Mouse (Mus musculus): ENCODE results near the gene Spem2. TPM values are rescaled to one million over a fixed set of nuclear protein-coding genes. Genes with fewer than 3 reads are reported as not detected.

Spem2 gene
- polyA plus RNA-seq, 1 experiment from 2014 or later: not detected

DNA sequence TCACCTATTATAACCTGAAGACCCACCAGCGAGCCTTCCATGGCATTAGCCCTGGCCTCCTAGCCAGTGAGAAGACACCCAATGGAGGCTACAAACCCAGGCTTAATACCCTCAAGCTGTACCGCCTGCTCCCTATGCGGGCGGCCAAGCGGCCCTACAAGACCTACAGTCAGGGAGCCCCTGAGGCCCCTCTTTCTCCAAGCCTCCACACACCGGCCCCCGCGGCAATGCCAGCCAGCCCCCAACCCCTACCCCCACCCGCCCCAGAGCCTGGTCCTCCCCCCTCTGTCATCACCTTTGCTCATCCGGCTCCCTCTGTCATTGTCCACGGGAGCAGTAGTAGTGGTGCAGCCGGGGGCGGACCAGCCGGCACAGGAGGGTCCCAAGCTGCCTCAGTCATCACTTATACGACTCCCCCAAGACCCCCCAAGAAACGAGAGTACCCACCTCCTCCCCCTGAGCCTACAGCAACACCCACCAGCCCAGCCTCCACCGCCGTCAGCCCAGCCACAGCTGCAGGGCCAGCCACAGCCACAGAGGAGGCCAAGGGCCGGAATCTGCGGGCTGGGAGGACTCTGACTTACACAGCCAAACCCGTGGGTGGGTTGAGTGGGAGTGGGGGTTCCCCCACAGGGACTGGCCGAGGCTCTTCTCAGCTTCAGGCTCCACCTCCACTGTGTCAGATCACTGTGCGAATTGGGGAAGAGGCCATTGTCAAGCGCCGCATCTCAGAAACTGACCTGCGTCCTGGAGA lies 40.6 kb downstream of the Spem2 start:
- WGBS: 62% methylated on average over 26 of the region's 26 CpGs
- Histone ChIP-seq H3K4me1 (replicated peaks) (0 out of 2 replicates have a peak, but pooled peaks cover 9% of the 10 kb centered on the region), H3K27ac (no peak overlapping the region), H3K36me3 (peaks cover 32% of the 10 kb centered on the region), H3K4me3 (replicated peaks) (no peak overlapping the region), H3K4me2 (no peak overlapping the region), H3K27me3 (peaks cover 56% of the 10 kb centered on the region), H3K9ac (replicated peaks) (no peak overlapping the region), H3K9me3 (no peaks in the 10 kb centered on the region)
- no peak for ATAC-seq (ENCODE audit: insufficient number of reproducible peaks, insufficient read depth, low FRiP score, low TSS enrichment, low read depth)

DNA sequence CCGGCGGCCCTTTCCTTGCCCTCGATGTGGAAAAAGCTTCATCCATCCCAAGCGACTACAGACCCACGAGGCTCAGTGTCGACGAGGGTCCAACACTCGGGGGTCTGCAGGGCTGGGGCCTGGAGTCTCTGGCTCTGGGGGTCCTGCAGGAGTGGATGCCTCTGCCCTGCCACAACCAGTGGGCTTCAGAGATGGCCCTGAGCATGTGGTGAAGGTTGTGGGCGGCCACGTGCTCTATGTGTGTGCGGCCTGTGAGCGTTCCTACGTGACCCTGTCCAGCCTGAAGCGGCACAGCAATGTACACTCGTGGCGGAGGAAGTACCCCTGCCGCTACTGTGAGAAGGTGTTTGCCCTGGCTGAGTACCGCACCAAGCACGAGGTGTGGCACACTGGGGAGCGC lies 41.8 kb downstream of the Spem2 start:
- no peak overlapping the region for H3K4me3 ChIP-seq (replicated peaks)
- H3K27ac ChIP-seq: no peak overlapping the region
- H3K27me3 ChIP-seq: peaks cover 49% of the 10 kb centered on the region
- no peak overlapping the region for H3K4me2 ChIP-seq
- WGBS: 82% methylated on average over 20 of the region's 20 CpGs
- no peak overlapping the region for H3K9ac ChIP-seq (replicated peaks)
- 0 out of 2 replicates have a peak, but pooled peaks cover 9% of the 10 kb centered on the region for H3K4me1 ChIP-seq (replicated peaks)
- H3K9me3 ChIP-seq: no peaks in the 10 kb centered on the region
- H3K36me3 ChIP-seq: peaks cover 32% of the 10 kb centered on the region
- ATAC-seq (ENCODE audit: insufficient number of reproducible peaks, insufficient read depth, low FRiP score, low TSS enrichment, low read depth): no peak

DNA sequence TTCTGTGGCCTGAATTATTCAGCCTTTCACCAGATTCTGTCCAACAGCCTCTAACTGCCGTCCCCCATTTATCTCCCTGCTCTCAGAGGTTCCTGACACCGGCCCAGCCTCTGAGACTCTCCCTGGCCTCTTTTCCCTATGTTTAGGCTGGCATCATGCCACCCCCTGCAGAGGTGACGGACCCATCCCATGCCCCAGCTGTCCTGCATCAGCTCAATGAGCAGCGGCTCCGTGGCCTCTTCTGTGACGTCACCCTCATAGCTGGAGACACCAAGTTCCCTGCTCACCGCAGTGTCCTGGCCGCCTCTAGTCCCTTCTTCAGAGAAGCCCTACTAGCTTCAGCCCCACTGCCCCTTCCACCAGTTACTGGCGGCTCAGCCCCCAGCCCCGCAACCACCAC lies 42.5 kb downstream of the Spem2 start:
- H3K9me3 ChIP-seq: no peaks in the 10 kb centered on the region
- H3K27me3 ChIP-seq: peaks cover 49% of the 10 kb centered on the region
- no peak overlapping the region for H3K4me2 ChIP-seq
- no peak overlapping the region for H3K4me3 ChIP-seq (replicated peaks)
- no peak for ATAC-seq (ENCODE audit: insufficient number of reproducible peaks, insufficient read depth, low FRiP score, low TSS enrichment, low read depth)
- 68% methylated on average over 10 of the region's 10 CpGs for WGBS
- H3K4me1 ChIP-seq (replicated peaks): 0 out of 2 replicates have a peak, but pooled peaks cover 9% of the 10 kb centered on the region
- H3K36me3 ChIP-seq: peaks cover 32% of the 10 kb centered on the region
- H3K9ac ChIP-seq (replicated peaks): no peak overlapping the region
- H3K27ac ChIP-seq: no peak overlapping the region

DNA sequence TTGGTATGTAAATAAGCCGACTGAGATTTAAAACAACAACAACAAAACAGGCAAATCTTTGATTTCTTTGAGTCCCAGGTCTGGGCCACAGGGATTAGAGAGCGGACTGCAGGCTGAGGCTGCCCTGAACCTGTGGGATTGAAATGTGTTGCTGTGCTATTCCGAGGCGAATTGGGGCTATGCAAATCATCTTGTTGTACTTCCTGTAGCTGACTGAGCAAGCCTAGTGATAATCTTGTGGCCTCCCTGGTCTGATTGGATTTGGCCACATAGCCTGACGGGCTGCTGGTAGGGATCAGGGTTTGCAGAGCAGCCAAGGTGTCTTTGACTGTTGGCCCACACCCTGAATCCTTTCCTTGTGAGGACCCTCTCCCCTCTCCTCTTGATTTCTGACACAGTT lies 43.3 kb downstream of the Spem2 start:
- ATAC-seq (ENCODE audit: insufficient number of reproducible peaks, insufficient read depth, low FRiP score, low TSS enrichment, low read depth): no peak
- 64% methylated on average over 5 of the region's 5 CpGs for WGBS
- Histone ChIP-seq H3K4me1 (replicated peaks) (0 out of 2 replicates have a peak, but pooled peaks cover 9% of the 10 kb centered on the region), H3K27me3 (peaks cover 43% of the 10 kb centered on the region), H3K9me3 (no peaks in the 10 kb centered on the region), H3K9ac (replicated peaks) (no peak overlapping the region), H3K36me3 (peaks cover 32% of the 10 kb centered on the region), H3K4me3 (replicated peaks) (no peak overlapping the region), H3K27ac (no peak overlapping the region), H3K4me2 (no peak overlapping the region)

DNA sequence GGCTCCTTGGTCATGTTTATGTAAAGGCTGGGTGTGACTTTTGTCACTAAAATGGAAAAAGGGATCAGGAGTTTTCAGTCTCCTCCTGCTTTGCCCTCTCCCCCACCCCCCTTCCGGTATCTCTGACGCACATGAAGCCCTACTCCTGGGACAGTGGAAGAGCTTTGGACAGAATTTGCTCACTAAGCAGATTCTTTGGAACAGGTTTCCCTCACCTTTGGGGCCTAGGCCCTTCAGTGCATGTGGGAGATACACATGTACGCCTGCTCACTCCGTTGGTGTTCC lies 50.7 kb downstream of the Spem2 start:
- Histone ChIP-seq H3K9ac (replicated peaks) (no peak overlapping the region), H3K9me3 (no peaks in the 10 kb centered on the region), H3K4me2 (peak overlapping the region; percentile 78), H3K27ac (0 out of 2 replicates have a peak overlapping the region, but pooled peaks have one; percentile 66), H3K4me3 (replicated peaks) (peak overlapping the region; percentile 86), H3K4me1 (replicated peaks) (peaks cover 26% of the 10 kb centered on the region), H3K27me3 (no peaks in the 10 kb centered on the region), H3K36me3 (no peaks in the 10 kb centered on the region)
- 62% methylated on average over 4 of the region's 4 CpGs for WGBS
- ATAC-seq (ENCODE audit: insufficient number of reproducible peaks, insufficient read depth, low FRiP score, low TSS enrichment, low read depth): no peak

DNA sequence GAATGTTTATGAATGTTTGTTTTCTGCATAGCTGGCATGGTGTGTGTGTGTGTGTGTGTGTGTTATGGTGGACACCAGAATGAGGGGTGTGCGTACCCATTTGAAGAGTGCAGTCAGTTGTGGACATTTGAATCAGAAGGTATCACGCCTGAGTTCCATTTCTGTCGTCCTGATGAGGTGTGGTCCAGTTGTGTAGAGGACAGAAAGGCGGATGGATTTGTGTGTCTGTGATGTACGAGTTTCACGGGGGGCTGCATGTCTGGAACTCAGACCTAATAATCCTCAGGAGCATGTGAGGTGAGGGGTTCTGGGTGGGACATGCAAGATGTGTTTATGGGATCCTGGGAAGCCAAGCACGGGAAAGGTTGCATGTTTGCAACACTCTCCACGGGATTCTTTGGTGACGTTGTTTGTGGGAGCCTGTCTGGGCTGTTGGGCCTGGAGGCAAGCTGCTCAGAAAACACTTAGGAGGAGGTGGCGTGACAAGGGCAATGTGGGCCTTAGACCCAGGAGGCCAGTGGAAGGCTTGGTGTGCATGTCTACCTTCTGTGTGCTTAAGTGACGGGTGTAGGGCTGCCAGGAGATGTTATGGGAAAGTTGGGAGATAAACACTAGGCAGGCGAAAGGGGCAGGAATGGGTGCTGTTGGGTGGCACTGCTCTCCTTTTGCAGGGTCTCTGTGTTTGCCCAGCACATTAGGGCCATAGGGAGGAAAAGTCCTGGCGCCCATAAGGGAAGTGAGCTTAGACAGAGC lies 51.2 kb downstream of the Spem2 start:
- no peaks in the 10 kb centered on the region for H3K9me3 ChIP-seq
- no peaks in the 10 kb centered on the region for H3K36me3 ChIP-seq
- peak overlapping the region; percentile 78 for H3K4me2 ChIP-seq
- H3K4me3 ChIP-seq (replicated peaks): peak overlapping the region; percentile 86
- no peaks in the 10 kb centered on the region for H3K27me3 ChIP-seq
- H3K4me1 ChIP-seq (replicated peaks): peaks cover 26% of the 10 kb centered on the region
- 55% methylated on average over 13 of the region's 13 CpGs for WGBS
- peak overlapping the region; percentile 92 for H3K9ac ChIP-seq (replicated peaks)
- no peak for ATAC-seq (ENCODE audit: insufficient number of reproducible peaks, insufficient read depth, low FRiP score, low TSS enrichment, low read depth)
- peak overlapping the region; percentile 66; the same call in 1 of the 2 replicates for H3K27ac ChIP-seq

Other genes with a start within 250 kb of the Spem2 start
- 35.8 and 39.0 TPM in 2 replicates for gene Wrap53, start 238.2 kb downstream of the Spem2 start, polyA plus RNA-seq (2016; fragmentation: Nextera tagmentation; extraction: Ambion mirVana)
- 175 and 180 TPM in 2 replicates for gene Trp53, start 238.1 kb downstream of the Spem2 start, polyA plus RNA-seq (2016; fragmentation: Nextera tagmentation; extraction: Ambion mirVana)
- gene Atp1b2, start 212.5 kb downstream of the Spem2 start, polyA plus RNA-seq (2016; fragmentation: Nextera tagmentation; extraction: Ambion mirVana): 3.0 and 4.8 TPM in 2 replicates
- gene Shbg, start 200.6 kb downstream of the Spem2 start, polyA plus RNA-seq (2016; fragmentation: Nextera tagmentation; extraction: Ambion mirVana): not detected in 2 replicates
- 24.3 and 25.8 TPM in 2 replicates for gene Sat2, start 196.4 kb downstream of the Spem2 start, polyA plus RNA-seq (2016; fragmentation: Nextera tagmentation; extraction: Ambion mirVana)
- gene Fxr2, start 185.5 kb downstream of the Spem2 start, polyA plus RNA-seq (2016; fragmentation: Nextera tagmentation; extraction: Ambion mirVana): 56.0 and 63.9 TPM in 2 replicates
- 0.68 TPM in 1 of 2 replicates, not detected in the other for gene Sox15, start 163.2 kb downstream of the Spem2 start, polyA plus RNA-seq (2016; fragmentation: Nextera tagmentation; extraction: Ambion mirVana)
- gene Mpdu1, start 155.8 kb downstream of the Spem2 start, polyA plus RNA-seq (2016; fragmentation: Nextera tagmentation; extraction: Ambion mirVana): 62.6 and 64.3 TPM in 2 replicates
- 5.9 and 8.0 TPM in 2 replicates for gene Cd68, start 152.3 kb downstream of the Spem2 start, polyA plus RNA-seq (2016; fragmentation: Nextera tagmentation; extraction: Ambion mirVana)
- gene Eif4a1, start 146.0 kb downstream of the Spem2 start, polyA plus RNA-seq (2016; fragmentation: Nextera tagmentation; extraction: Ambion mirVana): 569 and 701 TPM in 2 replicates
- gene Senp3, start 136.4 kb downstream of the Spem2 start, polyA plus RNA-seq (2016; fragmentation: Nextera tagmentation; extraction: Ambion mirVana): 132 and 140 TPM in 2 replicates
- 0.58 and 1.0 TPM in 2 replicates for gene Tnfsf13, start 132.7 kb downstream of the Spem2 start, polyA plus RNA-seq (2016; fragmentation: Nextera tagmentation; extraction: Ambion mirVana)
- 2.2 and 3.7 TPM in 2 replicates for gene Tnfsf12, start 122.6 kb downstream of the Spem2 start, polyA plus RNA-seq (2016; fragmentation: Nextera tagmentation; extraction: Ambion mirVana)
- gene Tnfsfm13, start 122.4 kb downstream of the Spem2 start, polyA plus RNA-seq (2016; fragmentation: Nextera tagmentation; extraction: Ambion mirVana): 1.7 TPM in 2 replicates
- 27.2 and 38.1 TPM in 2 replicates for gene Polr2a, start 59.8 kb downstream of the Spem2 start, polyA plus RNA-seq (2016; fragmentation: Nextera tagmentation; extraction: Ambion mirVana)
- 0.13 and 0.18 TPM in 2 replicates for gene Slc35g3, start 56.5 kb downstream of the Spem2 start, polyA plus RNA-seq (2016; fragmentation: Nextera tagmentation; extraction: Ambion mirVana)
- gene Zbtb4, start 52.6 kb downstream of the Spem2 start, polyA plus RNA-seq (2016; fragmentation: Nextera tagmentation; extraction: Ambion mirVana): 1.9 and 2.4 TPM in 2 replicates
- gene Chrnb1, start 22.5 kb downstream of the Spem2 start, polyA plus RNA-seq (2016; fragmentation: Nextera tagmentation; extraction: Ambion mirVana): 15.4 and 17.1 TPM in 2 replicates
- 1.2 and 1.5 TPM in 2 replicates for gene Fgf11, start 16.6 kb downstream of the Spem2 start, polyA plus RNA-seq (2016; fragmentation: Nextera tagmentation; extraction: Ambion mirVana)
- 1.6 and 1.8 TPM in 2 replicates for gene Tmem102, start 12.8 kb downstream of the Spem2 start, polyA plus RNA-seq (2016; fragmentation: Nextera tagmentation; extraction: Ambion mirVana)
- not detected in 2 replicates for gene Gm39566, start 3.2 kb downstream of the Spem2 start, polyA plus RNA-seq (2016; fragmentation: Nextera tagmentation; extraction: Ambion mirVana)
- 0.20 TPM in 1 of 2 replicates, not detected in the other for gene Spem1, start 3.7 kb upstream of the Spem2 start, polyA plus RNA-seq (2016; fragmentation: Nextera tagmentation; extraction: Ambion mirVana)
- gene Nlgn2, start 19.3 kb upstream of the Spem2 start, polyA plus RNA-seq (2016; fragmentation: Nextera tagmentation; extraction: Ambion mirVana): 8.4 and 9.1 TPM in 2 replicates
- gene Tmem256, start 20.0 kb upstream of the Spem2 start, polyA plus RNA-seq (2016; fragmentation: Nextera tagmentation; extraction: Ambion mirVana): 346 and 353 TPM in 2 replicates
- gene Plscr3, start 27.9 kb upstream of the Spem2 start, polyA plus RNA-seq (2016; fragmentation: Nextera tagmentation; extraction: Ambion mirVana): 111 and 120 TPM in 2 replicates
- 1.6 and 2.3 TPM in 2 replicates for gene Tnk1, start 40.3 kb upstream of the Spem2 start, polyA plus RNA-seq (2016; fragmentation: Nextera tagmentation; extraction: Ambion mirVana)
- gene Tmem95, start 59.6 kb upstream of the Spem2 start, polyA plus RNA-seq (2016; fragmentation: Nextera tagmentation; extraction: Ambion mirVana): not detected in 2 replicates
- gene Kctd11, start 62.9 kb upstream of the Spem2 start, polyA plus RNA-seq (2016; fragmentation: Nextera tagmentation; extraction: Ambion mirVana): 3.7 and 4.4 TPM in 2 replicates
- gene Acap1, start 77.1 kb upstream of the Spem2 start, polyA plus RNA-seq (2016; fragmentation: Nextera tagmentation; extraction: Ambion mirVana): 0.90 and 1.5 TPM in 2 replicates
- 30.4 and 32.8 TPM in 2 replicates for gene 2810408A11Rik, start 82.5 kb upstream of the Spem2 start, polyA plus RNA-seq (2016; fragmentation: Nextera tagmentation; extraction: Ambion mirVana)
- gene Neurl4, start 82.6 kb upstream of the Spem2 start, polyA plus RNA-seq (2016; fragmentation: Nextera tagmentation; extraction: Ambion mirVana): 10.9 and 12.7 TPM in 2 replicates
- 92.0 and 93.5 TPM in 2 replicates for gene Gps2, start 95.4 kb upstream of the Spem2 start, polyA plus RNA-seq (2016; fragmentation: Nextera tagmentation; extraction: Ambion mirVana)
- gene Eif5a, start 103.5 kb upstream of the Spem2 start, polyA plus RNA-seq (2016; fragmentation: Nextera tagmentation; extraction: Ambion mirVana): 1,762 and 1,851 TPM in 2 replicates
- gene Ybx2, start 117.3 kb upstream of the Spem2 start, polyA plus RNA-seq (2016; fragmentation: Nextera tagmentation; extraction: Ambion mirVana): 14.0 and 15.5 TPM in 2 replicates
- gene Slc2a4, start 129.7 kb upstream of the Spem2 start, polyA plus RNA-seq (2016; fragmentation: Nextera tagmentation; extraction: Ambion mirVana): 34.1 and 35.7 TPM in 2 replicates
- 15.7 and 18.1 TPM in 2 replicates for gene Cldn7, start 146.3 kb upstream of the Spem2 start, polyA plus RNA-seq (2016; fragmentation: Nextera tagmentation; extraction: Ambion mirVana)
- gene Ctdnep1, start 162.7 kb upstream of the Spem2 start, polyA plus RNA-seq (2016; fragmentation: Nextera tagmentation; extraction: Ambion mirVana): 24.5 and 27.8 TPM in 2 replicates
- 124 and 126 TPM in 2 replicates for gene Elp5, start 164.1 kb upstream of the Spem2 start, polyA plus RNA-seq (2016; fragmentation: Nextera tagmentation; extraction: Ambion mirVana)
- gene Gabarap, start 172.7 kb upstream of the Spem2 start, polyA plus RNA-seq (2016; fragmentation: Nextera tagmentation; extraction: Ambion mirVana): 398 and 426 TPM in 2 replicates
- 102 and 108 TPM in 2 replicates for gene Phf23, start 177.3 kb upstream of the Spem2 start, polyA plus RNA-seq (2016; fragmentation: Nextera tagmentation; extraction: Ambion mirVana)
- gene Dvl2, start 182.1 kb upstream of the Spem2 start, polyA plus RNA-seq (2016; fragmentation: Nextera tagmentation; extraction: Ambion mirVana): 69.4 and 69.5 TPM in 2 replicates
- 65.9 and 67.1 TPM in 2 replicates for gene Acadvl, start 196.9 kb upstream of the Spem2 start, polyA plus RNA-seq (2016; fragmentation: Nextera tagmentation; extraction: Ambion mirVana)
- gene Dlg4, start 198.5 kb upstream of the Spem2 start, polyA plus RNA-seq (2016; fragmentation: Nextera tagmentation; extraction: Ambion mirVana): 10.6 and 13.6 TPM in 2 replicates
- 1.5 and 2.3 TPM in 2 replicates for gene Asgr1, start 235.6 kb upstream of the Spem2 start, polyA plus RNA-seq (2016; fragmentation: Nextera tagmentation; extraction: Ambion mirVana)

Data from limb, embryonic 12.5 days (tissue).